Mouse (Mus musculus): ENCODE results near the gene Sctr. TPM values are rescaled to one million over a fixed set of nuclear protein-coding genes. Genes with fewer than 3 reads are reported as not detected.

Gene Sctr
- polyA plus RNA-seq, 1 experiment, result not detected

- TF ChIP-seq POLR2A (IDR thresholded peaks at IDR 0.05; ENCODE audit: insufficient read depth, low read length) (no peak), CTCF (IDR thresholded peaks at IDR 0.05; ENCODE audit: low read depth, low read length) (no peak), EP300 (IDR thresholded peaks at IDR 0.05; ENCODE audit: insufficient read depth, low read depth, low read length) (no peak)
- no peak overlapping the region for H3K9ac ChIP-seq (ENCODE audit: low read depth, poor library complexity, severe bottlenecking)
- no peak overlapping the region for H3K27ac ChIP-seq (ENCODE audit: insufficient read depth, low read length)
- no peaks in the 10 kb centered on the region for H3K36me3 ChIP-seq (ENCODE audit: control insufficient read depth, insufficient read depth, low read length, poor library complexity, severe bottlenecking)
- H3K9me3 ChIP-seq (replicated peaks; ENCODE audit: control insufficient read depth, insufficient read depth, low read length, poor library complexity, severe bottlenecking), result no peaks in the 10 kb centered on the region
- no peak overlapping the region for H3K4me3 ChIP-seq (ENCODE audit: low read depth, low read length)
- H3K27me3 ChIP-seq (ENCODE audit: control insufficient read depth, insufficient read depth, low read length, poor library complexity, severe bottlenecking), result no peaks in the 10 kb centered on the region
- no peaks in the 10 kb centered on the region for H3K4me1 ChIP-seq (ENCODE audit: control insufficient read depth, insufficient read depth, low read length)
These were observed 50.4 kb downstream of the Sctr start for GRCm38 (mm10) chr1:120057044-120057443.

GRCm38 (mm10) chr1:120057674-120058430 lies 51.2 kb downstream of the Sctr start:
- no peaks in the 10 kb centered on the region for H3K9me3 ChIP-seq (replicated peaks; ENCODE audit: control insufficient read depth, insufficient read depth, low read length, poor library complexity, severe bottlenecking)
- no peaks in the 10 kb centered on the region for H3K27me3 ChIP-seq (ENCODE audit: control insufficient read depth, insufficient read depth, low read length, poor library complexity, severe bottlenecking)
- no peaks in the 10 kb centered on the region for H3K36me3 ChIP-seq (ENCODE audit: control insufficient read depth, insufficient read depth, low read length, poor library complexity, severe bottlenecking)
- H3K27ac ChIP-seq (ENCODE audit: insufficient read depth, low read length), result no peak overlapping the region
- no peaks in the 10 kb centered on the region for H3K4me1 ChIP-seq (ENCODE audit: control insufficient read depth, insufficient read depth, low read length)
- no peak overlapping the region for H3K4me3 ChIP-seq (ENCODE audit: low read depth, low read length)
- H3K9ac ChIP-seq (ENCODE audit: low read depth, poor library complexity, severe bottlenecking), result no peak overlapping the region
- no peak for TF ChIP-seq CTCF (IDR thresholded peaks at IDR 0.05; ENCODE audit: low read depth, low read length)

- no peaks in the 10 kb centered on the region for H3K36me3 ChIP-seq (ENCODE audit: control insufficient read depth, insufficient read depth, low read length, poor library complexity, severe bottlenecking)
- TF ChIP-seq EP300 (IDR thresholded peaks at IDR 0.05; ENCODE audit: insufficient read depth, low read depth, low read length) (no peak), CTCF (IDR thresholded peaks at IDR 0.05; ENCODE audit: low read depth, low read length) (no peak), POLR2A (IDR thresholded peaks at IDR 0.05; ENCODE audit: insufficient read depth, low read length) (no peak)
- H3K9me3 ChIP-seq (replicated peaks; ENCODE audit: control insufficient read depth, insufficient read depth, low read length, poor library complexity, severe bottlenecking), result no peaks in the 10 kb centered on the region
- H3K27me3 ChIP-seq (ENCODE audit: control insufficient read depth, insufficient read depth, low read length, poor library complexity, severe bottlenecking), result no peaks in the 10 kb centered on the region
- no peak overlapping the region for H3K4me3 ChIP-seq (ENCODE audit: low read depth, low read length)
- no peaks in the 10 kb centered on the region for H3K4me1 ChIP-seq (ENCODE audit: control insufficient read depth, insufficient read depth, low read length)
- H3K9ac ChIP-seq (ENCODE audit: low read depth, poor library complexity, severe bottlenecking), result no peak overlapping the region
- no peak overlapping the region for H3K27ac ChIP-seq (ENCODE audit: insufficient read depth, low read length)
These were observed 54.0 kb downstream of the Sctr start for GRCm38 (mm10) chr1:120060687-120061086.

GRCm38 (mm10) chr1:120062231-120062630 lies 55.5 kb downstream of the Sctr start:
- H3K36me3 ChIP-seq (ENCODE audit: control insufficient read depth, insufficient read depth, low read length, poor library complexity, severe bottlenecking), result no peaks in the 10 kb centered on the region

GRCm38 (mm10) chr1:120064036-120064682 lies 57.5 kb downstream of the Sctr start:
- no peaks in the 10 kb centered on the region for H3K27me3 ChIP-seq (ENCODE audit: control insufficient read depth, insufficient read depth, low read length, poor library complexity, severe bottlenecking)
- H3K36me3 ChIP-seq (ENCODE audit: control insufficient read depth, insufficient read depth, low read length, poor library complexity, severe bottlenecking), result 0 out of 2 replicates have a peak, but pooled peaks cover 4% of the 10 kb centered on the region
- H3K27ac ChIP-seq (ENCODE audit: insufficient read depth, low read length), result no peak overlapping the region
- no peak overlapping the region for H3K4me3 ChIP-seq (ENCODE audit: low read depth, low read length)
- no peaks in the 10 kb centered on the region for H3K9me3 ChIP-seq (replicated peaks; ENCODE audit: control insufficient read depth, insufficient read depth, low read length, poor library complexity, severe bottlenecking)
- H3K9ac ChIP-seq (ENCODE audit: low read depth, poor library complexity, severe bottlenecking), result no peak overlapping the region
- no peaks in the 10 kb centered on the region for H3K4me1 ChIP-seq (ENCODE audit: control insufficient read depth, insufficient read depth, low read length)
- no peak for TF ChIP-seq CTCF (IDR thresholded peaks at IDR 0.05; ENCODE audit: low read depth, low read length)

More at GRCm38 (mm10) chr1:120062231-120062630, 55.5 kb downstream of the Sctr start:
- TF ChIP-seq EP300 (IDR thresholded peaks at IDR 0.05; ENCODE audit: insufficient read depth, low read depth, low read length) (no peak), POLR2A (IDR thresholded peaks at IDR 0.05; ENCODE audit: insufficient read depth, low read length) (no peak)
- Histone ChIP-seq H3K4me3 (ENCODE audit: low read depth, low read length) (no peak overlapping the region), H3K27ac (ENCODE audit: insufficient read depth, low read length) (no peak overlapping the region), H3K4me1 (ENCODE audit: control insufficient read depth, insufficient read depth, low read length) (no peaks in the 10 kb centered on the region), H3K27me3 (ENCODE audit: control insufficient read depth, insufficient read depth, low read length, poor library complexity, severe bottlenecking) (no peaks in the 10 kb centered on the region), H3K9me3 (replicated peaks; ENCODE audit: control insufficient read depth, insufficient read depth, low read length, poor library complexity, severe bottlenecking) (no peaks in the 10 kb centered on the region), H3K9ac (ENCODE audit: low read depth, poor library complexity, severe bottlenecking) (no peak overlapping the region)

GRCm38 (mm10) chr1:120066159-120066558 lies 59.5 kb downstream of the Sctr start:
- Histone ChIP-seq H3K9me3 (replicated peaks; ENCODE audit: control insufficient read depth, insufficient read depth, low read length, poor library complexity, severe bottlenecking) (no peaks in the 10 kb centered on the region), H3K27me3 (ENCODE audit: control insufficient read depth, insufficient read depth, low read length, poor library complexity, severe bottlenecking) (no peaks in the 10 kb centered on the region), H3K4me3 (ENCODE audit: low read depth, low read length) (no peak overlapping the region), H3K36me3 (ENCODE audit: control insufficient read depth, insufficient read depth, low read length, poor library complexity, severe bottlenecking) (0 out of 2 replicates have a peak, but pooled peaks cover 4% of the 10 kb centered on the region), H3K4me1 (ENCODE audit: control insufficient read depth, insufficient read depth, low read length) (no peaks in the 10 kb centered on the region), H3K27ac (ENCODE audit: insufficient read depth, low read length) (no peak overlapping the region), H3K9ac (ENCODE audit: low read depth, poor library complexity, severe bottlenecking) (no peak overlapping the region)
- no peak for TF ChIP-seq POLR2A (IDR thresholded peaks at IDR 0.05; ENCODE audit: insufficient read depth, low read length)
- TF ChIP-seq CTCF (IDR thresholded peaks at IDR 0.05; ENCODE audit: low read depth, low read length), result no peak
- TF ChIP-seq EP300 (IDR thresholded peaks at IDR 0.05; ENCODE audit: insufficient read depth, low read depth, low read length), result no peak

Data from ES-Bruce4 (cell line).